Mouse (Mus musculus): ENCODE measurements around the gene Fam217b. TPM values are rescaled to one million over a fixed set of nuclear protein-coding genes. Genes with fewer than 3 reads are reported as not detected.

Gene Fam217b
- 1.2 and 2.0 TPM in 2 replicates for polyA plus RNA-seq (2016; fragmentation: Nextera tagmentation; extraction: Ambion mirVana)

- 1% methylated on average over 56 of the region's 74 CpGs for WGBS (ENCODE audit: insufficient replicate concordance)
- peak within 1 kb of the TSS; percentile 47 for H3K9ac ChIP-seq
- peaks cover 42% of the 10 kb centered on the region for H3K4me1 ChIP-seq
- no peaks in the 10 kb centered on the region for H3K9me3 ChIP-seq (replicated peaks)
- peaks cover 5% of the 10 kb centered on the region for H3K36me3 ChIP-seq
- H3K4me2 ChIP-seq = peak within 1 kb of the TSS; percentile 77
- peak within 1 kb of the TSS; percentile 62 for H3K4me3 ChIP-seq
- H3K27me3 ChIP-seq (replicated peaks) = peaks cover 44% of the 10 kb centered on the region
- H3K27ac ChIP-seq = 0 out of 2 replicates have a peak within 1 kb of the TSS, but pooled peaks have one; percentile 21
- ATAC-seq = peak; percentile 49
Measured at GRCm38 (mm10) chr2:178414261-178415149, at the start of gene Fam217b, which contains the start of gene Ppp1r3d. TSS of gene Fam217b (plus strand) at chr2:178414524. TSS of gene Ppp1r3d (minus strand) at chr2:178414472.

- no peak within 1 kb of the TSS for H3K4me3 ChIP-seq
- peak; percentile 55 for ATAC-seq
- no peaks in the 10 kb centered on the region for H3K4me1 ChIP-seq
- peaks cover 5% of the 10 kb centered on the region; the same call in 1 of the 2 replicates for H3K9me3 ChIP-seq (replicated peaks)
- H3K36me3 ChIP-seq = no peaks in the 10 kb centered on the region
- H3K4me2 ChIP-seq = no peak within 1 kb of the TSS
- H3K27me3 ChIP-seq (replicated peaks) = peaks cover 9% of the 10 kb centered on the region; the same call in 1 of the 2 replicates
- H3K27ac ChIP-seq = no peak within 1 kb of the TSS
- H3K9ac ChIP-seq = no peak within 1 kb of the TSS
- 68% methylated on average over 52 of the region's 52 CpGs for WGBS (ENCODE audit: insufficient replicate concordance)
Measured at GRCm38 (mm10) chr2:178407053-178407815, 7.1 kb upstream of the Fam217b start, which contains the start of gene Sycp2. TSS of gene Sycp2 (minus strand) at chr2:178407685.

- no peak overlapping the region for H3K9ac ChIP-seq
- ATAC-seq = no peak
- H3K36me3 ChIP-seq = no peaks in the 10 kb centered on the region
- WGBS (ENCODE audit: insufficient replicate concordance) = 22% methylated on average over 1 of the region's 1 CpGs
- no peak overlapping the region for H3K27ac ChIP-seq
- no peak overlapping the region for H3K4me3 ChIP-seq
- H3K27me3 ChIP-seq (replicated peaks) = peaks cover 27% of the 10 kb centered on the region
- H3K9me3 ChIP-seq (replicated peaks) = peaks cover 5% of the 10 kb centered on the region; the same call in 1 of the 2 replicates
- no peak overlapping the region for H3K4me2 ChIP-seq
- peaks cover 8% of the 10 kb centered on the region for H3K4me1 ChIP-seq
Measured at GRCm38 (mm10) chr2:178409024-178409423, 5.3 kb upstream of the Fam217b start.

- Histone ChIP-seq H3K27ac (no peak overlapping the region), H3K4me2 (no peak overlapping the region), H3K4me1 (peaks cover 19% of the 10 kb centered on the region), H3K36me3 (no peaks in the 10 kb centered on the region), H3K9me3 (replicated peaks) (peaks cover 5% of the 10 kb centered on the region; the same call in 1 of the 2 replicates), H3K27me3 (replicated peaks) (peaks cover 40% of the 10 kb centered on the region), H3K4me3 (no peak overlapping the region), H3K9ac (no peak overlapping the region)
- WGBS (ENCODE audit: insufficient replicate concordance) = 64% methylated on average over 6 of the region's 6 CpGs
- no peak for ATAC-seq
Measured at GRCm38 (mm10) chr2:178410286-178410685, 4.0 kb upstream of the Fam217b start.

- WGBS (ENCODE audit: insufficient replicate concordance) = 56% methylated on average over 6 of the region's 6 CpGs
- Histone ChIP-seq H3K4me2 (no peak overlapping the region), H3K9ac (no peak overlapping the region), H3K27ac (no peak overlapping the region), H3K27me3 (replicated peaks) (peaks cover 44% of the 10 kb centered on the region), H3K9me3 (replicated peaks) (peaks cover 1% of the 10 kb centered on the region; the same call in 1 of the 2 replicates), H3K4me3 (no peak overlapping the region), H3K4me1 (peaks cover 41% of the 10 kb centered on the region), H3K36me3 (no peaks in the 10 kb centered on the region)
- ATAC-seq = no peak
Measured at GRCm38 (mm10) chr2:178412598-178412997, 1.7 kb upstream of the Fam217b start.

GRCm38 (mm10) chr2:178413081-178413480 lies 1.2 kb upstream of the Fam217b start:
- 57% methylated on average over 13 of the region's 13 CpGs for WGBS (ENCODE audit: insufficient replicate concordance)
- Histone ChIP-seq H3K9me3 (replicated peaks) (no peaks in the 10 kb centered on the region), H3K27me3 (replicated peaks) (peaks cover 44% of the 10 kb centered on the region), H3K36me3 (peaks cover 3% of the 10 kb centered on the region), H3K4me1 (peaks cover 42% of the 10 kb centered on the region), H3K4me3 (no peak overlapping the region), H3K9ac (no peak overlapping the region), H3K27ac (no peak overlapping the region), H3K4me2 (peak overlapping the region; percentile 77; the same call in 1 of the 2 replicates)
- no peak for ATAC-seq

GRCm38 (mm10) chr2:178413481-178414260 lies 653 bp upstream of the Fam217b start:
- WGBS (ENCODE audit: insufficient replicate concordance) = 15% methylated on average over 70 of the region's 75 CpGs
- Histone ChIP-seq H3K27me3 (replicated peaks) (peaks cover 44% of the 10 kb centered on the region), H3K9ac (peak overlapping the region; percentile 47; the same call in 1 of the 2 replicates), H3K4me1 (peaks cover 42% of the 10 kb centered on the region), H3K27ac (no peak overlapping the region), H3K4me2 (peak overlapping the region; percentile 77), H3K9me3 (replicated peaks) (no peaks in the 10 kb centered on the region), H3K36me3 (peaks cover 5% of the 10 kb centered on the region), H3K4me3 (peak overlapping the region; percentile 62)
- ATAC-seq = no peak

GRCm38 (mm10) chr2:178415150-178415448 lies 775 bp downstream of the Fam217b start:
- no peak for ATAC-seq

GRCm38 (mm10) chr2:178416427-178416826 lies 2.1 kb downstream of the Fam217b start:
- H3K27ac ChIP-seq = 0 out of 2 replicates have a peak overlapping the region, but pooled peaks have one; percentile 22
- peaks cover 42% of the 10 kb centered on the region for H3K27me3 ChIP-seq (replicated peaks)
- WGBS (ENCODE audit: insufficient replicate concordance) = 22% methylated on average over 13 of the region's 13 CpGs
- H3K4me2 ChIP-seq = peak overlapping the region; percentile 44
- ATAC-seq = peak; percentile 41
- H3K4me1 ChIP-seq = peaks cover 46% of the 10 kb centered on the region
- no peak overlapping the region for H3K9ac ChIP-seq
- peaks cover 5% of the 10 kb centered on the region for H3K36me3 ChIP-seq
- no peaks in the 10 kb centered on the region for H3K9me3 ChIP-seq (replicated peaks)
- H3K4me3 ChIP-seq = no peak overlapping the region

More at GRCm38 (mm10) chr2:178415150-178415448, 775 bp downstream of the Fam217b start:
- H3K9me3 ChIP-seq (replicated peaks) = no peaks in the 10 kb centered on the region
- WGBS (ENCODE audit: insufficient replicate concordance) = 33% methylated on average over 3 of the region's 3 CpGs
- peaks cover 44% of the 10 kb centered on the region for H3K27me3 ChIP-seq (replicated peaks)
- peak overlapping the region; percentile 62; the same call in 1 of the 2 replicates for H3K4me3 ChIP-seq
- H3K36me3 ChIP-seq = peaks cover 5% of the 10 kb centered on the region
- H3K9ac ChIP-seq = no peak overlapping the region
- peak overlapping the region; percentile 77 for H3K4me2 ChIP-seq
- H3K4me1 ChIP-seq = peaks cover 42% of the 10 kb centered on the region
- no peak overlapping the region for H3K27ac ChIP-seq

- peaks cover 46% of the 10 kb centered on the region for H3K4me1 ChIP-seq
- H3K27ac ChIP-seq = no peak overlapping the region
- ATAC-seq = peak; percentile 55
- no peak overlapping the region; the same call in 1 of the 2 replicates for H3K4me2 ChIP-seq
- no peak overlapping the region for H3K9ac ChIP-seq
- no peaks in the 10 kb centered on the region for H3K9me3 ChIP-seq (replicated peaks)
- H3K36me3 ChIP-seq = peaks cover 5% of the 10 kb centered on the region
- H3K4me3 ChIP-seq = no peak overlapping the region
- WGBS (ENCODE audit: insufficient replicate concordance) = 35% methylated on average over 4 of the region's 4 CpGs
- H3K27me3 ChIP-seq (replicated peaks) = peaks cover 37% of the 10 kb centered on the region
Measured at GRCm38 (mm10) chr2:178416970-178417369, 2.6 kb downstream of the Fam217b start.

- Histone ChIP-seq H3K27me3 (replicated peaks) (0 out of 2 replicates have a peak, but pooled peaks cover 1% of the 10 kb centered on the region), H3K4me3 (no peak overlapping the region), H3K9me3 (replicated peaks) (no peaks in the 10 kb centered on the region), H3K36me3 (peaks cover 5% of the 10 kb centered on the region), H3K9ac (no peak overlapping the region), H3K27ac (no peak overlapping the region), H3K4me1 (peaks cover 24% of the 10 kb centered on the region; the same call in 1 of the 2 replicates), H3K4me2 (no peak overlapping the region)
- no peak for ATAC-seq
- WGBS (ENCODE audit: insufficient replicate concordance) = 65% methylated on average over 9 of the region's 9 CpGs
Measured at GRCm38 (mm10) chr2:178420576-178420975, 6.3 kb downstream of the Fam217b start.
